Mouse (Mus musculus) thymus, postnatal 0 days (tissue): ENCODE measurements around the gene Nlk. TPM values are rescaled to one million over a fixed set of nuclear protein-coding genes. Genes with fewer than 3 reads are reported as not detected.
"Not testable (repeated sequence)": the region's sequence is repeated elsewhere in the genome, so short reads cannot be mapped to it uniquely, and the experiment has no call there.

Experiments
- DNase-seq: peaks from one replicate; pipeline ENCODE4 v3.0.0-alpha.2; 2015; ENCODE audit warnings: low spot score
- polyA plus RNA-seq: library from polyadenylated mRNA; unstranded; fragments of >200 nt; fragmentation: Nextera tagmentation; extraction: Ambion mirVana; gene quantifications from 2 replicates; pipeline ENCODE4 v1.2.1, GENCODE M21; 2015

The Nlk gene
- polyA plus RNA-seq, 1 experiment from 2014 or later: 23.3 TPM

- DNase-seq: no peak
These were observed 149.3 kb downstream of the Nlk start for GRCm38 (mm10) chr11:78547718-78548460.

- no peak for DNase-seq
These were observed 152.0 kb downstream of the Nlk start for GRCm38 (mm10) chr11:78545181-78545580.

- DNase-seq: no peak
These were observed 152.6 kb downstream of the Nlk start for GRCm38 (mm10) chr11:78544449-78545111.

GRCm38 (mm10) chr11:78540358-78540757 lies 156.8 kb downstream of the Nlk start:
- no peak for DNase-seq

- no peak for DNase-seq
These were observed 160.5 kb downstream of the Nlk start for GRCm38 (mm10) chr11:78536690-78537084.

GRCm38 (mm10) chr11:78536080-78536689 lies 161.0 kb downstream of the Nlk start, which contains the start of the genes Tnfaip1 and Ift20:
Tnfaip1 (minus strand) TSS chr11:78536332.
Ift20 (plus strand) TSS chr11:78536361.
- peak; percentile 100 for DNase-seq

GRCm38 (mm10) chr11:78535376-78536079 lies 161.6 kb downstream of the Nlk start:
- peak; percentile 19 for DNase-seq

GRCm38 (mm10) chr11:78534516-78534915 lies 162.7 kb downstream of the Nlk start:
- no peak for DNase-seq

- not testable (repeated sequence) for DNase-seq
These were observed 165.7 kb downstream of the Nlk start for GRCm38 (mm10) chr11:78531515-78531914.

- no peak for DNase-seq
These were observed 166.1 kb downstream of the Nlk start for GRCm38 (mm10) chr11:78531046-78531445.

- no peak for DNase-seq
These were observed 167.2 kb downstream of the Nlk start for GRCm38 (mm10) chr11:78530001-78530400.

GRCm38 (mm10) chr11:78528714-78529113 lies 168.5 kb downstream of the Nlk start:
- DNase-seq: no peak

- no peak for DNase-seq
These were observed 172.3 kb downstream of the Nlk start for GRCm38 (mm10) chr11:78524838-78525237.

GRCm38 (mm10) chr11:78523241-78523955 lies 173.8 kb downstream of the Nlk start:
- DNase-seq: no peak

GRCm38 (mm10) chr11:78522481-78522997 lies 174.6 kb downstream of the Nlk start:
- peak; percentile 30 for DNase-seq

GRCm38 (mm10) chr11:78521880-78522279 lies 175.3 kb downstream of the Nlk start:
- no peak for DNase-seq

- no peak for DNase-seq
These were observed 178.2 kb downstream of the Nlk start for GRCm38 (mm10) chr11:78518931-78519330.
